Mouse (Mus musculus) urinary bladder, postnatal 14 days (tissue): ENCODE measurements around the gene Pak7.
A peak's percentile ranks its signal among the peaks of the same experiment; 100 is the strongest.
"Not testable (repeated sequence)": the region's sequence is repeated elsewhere in the genome, so short reads cannot be mapped to it uniquely, and the experiment has no call there.

Source experiments
- DNase-seq: peaks from one replicate; pipeline ENCODE4 v3.0.0; 2021; ENCODE audit warnings: low spot score

Gene Pak7

DNA sequence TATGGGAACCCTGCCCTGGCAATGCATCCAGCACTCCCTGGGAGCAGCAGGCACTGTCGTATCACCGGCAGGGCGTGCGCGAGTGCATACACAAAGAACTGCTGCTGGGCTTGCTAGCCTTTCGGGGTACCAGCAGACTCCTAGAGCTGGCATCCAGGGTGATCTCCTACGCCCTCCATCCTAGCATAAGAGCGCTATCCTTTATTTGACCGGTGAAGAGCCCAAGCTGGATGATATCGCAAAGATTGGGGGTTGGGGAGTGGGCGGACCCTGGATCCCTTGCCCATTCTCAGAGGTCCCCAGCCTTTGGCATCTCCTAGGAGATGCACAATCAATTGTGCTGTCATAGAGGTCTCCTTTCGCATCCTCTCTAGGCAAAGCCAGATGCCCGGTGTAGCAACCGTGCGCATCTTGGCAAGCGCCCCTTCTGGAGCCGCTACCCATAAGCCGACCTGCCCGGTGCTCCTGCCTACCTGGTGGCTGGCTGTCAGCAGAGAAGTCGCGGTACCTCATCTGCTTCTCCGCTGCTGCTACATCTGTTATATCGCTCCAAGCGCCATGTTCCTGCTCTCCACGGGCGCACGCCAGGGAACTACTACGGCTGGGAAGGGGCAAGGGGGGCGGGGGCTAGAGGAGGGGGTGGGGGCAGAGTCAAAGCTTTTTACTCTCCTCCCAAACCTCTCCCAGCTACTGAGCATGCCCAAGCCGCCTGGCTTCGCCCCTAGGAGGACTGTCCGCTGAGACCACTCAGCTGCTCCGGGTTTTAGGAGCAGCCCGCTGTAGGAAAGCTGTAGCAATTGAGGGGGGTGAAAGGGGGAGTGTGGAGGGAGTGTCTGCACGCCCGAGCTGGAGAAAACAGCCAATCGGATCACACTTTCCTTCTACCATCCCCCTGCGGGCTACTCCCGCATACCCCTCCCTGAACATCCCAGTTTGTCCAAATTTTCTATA is at the start of gene Pak7:
Gene Pak7 (minus strand): TSS at position 787 of the 951 bp plus-strand sequence.
- DNase-seq: peak; percentile 3

DNA sequence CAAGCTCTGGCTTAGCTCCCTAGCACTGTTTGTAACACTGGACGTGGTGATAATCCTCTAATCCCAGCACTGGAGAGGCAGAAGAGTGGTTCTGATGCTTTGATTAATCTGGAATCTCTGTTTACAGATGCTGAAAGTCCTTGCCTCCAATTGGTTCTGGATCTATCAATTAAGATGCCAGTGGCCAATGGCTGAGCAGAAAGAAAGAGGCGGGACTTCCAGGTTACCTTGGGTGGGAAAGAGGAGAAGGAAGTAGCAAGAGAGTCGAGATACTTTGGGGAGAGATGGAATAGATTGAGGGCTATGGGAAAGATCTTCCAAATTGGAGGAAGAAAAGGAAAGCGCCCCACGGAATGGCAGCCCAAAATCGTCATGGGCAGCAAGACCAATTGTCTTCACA is 37.8 kb upstream of the Pak7 start:
- DNase-seq: no peak

DNA sequence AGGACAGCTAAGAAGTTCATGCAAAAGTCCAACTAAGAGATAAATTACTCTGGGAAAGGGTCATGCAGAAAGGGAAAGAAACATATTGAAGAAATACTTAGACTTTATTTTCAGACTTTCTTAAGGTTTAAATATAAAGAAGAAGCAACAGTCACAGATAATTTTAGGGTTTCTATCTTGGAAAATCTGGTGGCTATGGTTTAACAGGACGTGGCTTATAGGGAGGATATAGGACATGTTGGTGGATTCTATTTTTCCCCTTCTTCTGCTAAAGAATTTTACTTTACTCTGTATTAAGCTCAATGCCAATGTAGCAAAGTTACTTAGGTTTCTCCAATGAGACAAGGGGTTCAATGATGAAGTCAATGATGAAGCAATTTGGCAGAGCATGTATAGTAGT is 31.8 kb upstream of the Pak7 start:
- no peak for DNase-seq

DNA sequence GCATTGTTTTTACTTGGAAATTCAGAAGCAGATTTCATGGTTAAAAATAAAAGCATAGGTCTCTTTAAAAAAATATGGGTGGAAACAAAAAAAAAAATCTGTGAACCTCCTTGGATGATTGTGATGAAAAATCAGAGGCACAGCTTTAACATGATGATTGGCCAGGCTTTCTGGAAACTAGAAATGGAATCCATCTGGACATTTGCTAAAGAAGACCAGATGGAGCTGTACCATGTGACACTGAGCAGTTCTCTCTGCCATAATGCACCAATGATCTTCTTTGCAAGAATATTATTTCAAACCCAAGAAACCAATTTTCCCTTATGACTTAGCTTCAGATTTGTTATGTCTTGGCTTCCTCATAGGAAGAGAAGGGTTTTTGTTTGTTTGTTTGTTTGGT is 28.6 kb upstream of the Pak7 start:
- DNase-seq: no peak

DNA sequence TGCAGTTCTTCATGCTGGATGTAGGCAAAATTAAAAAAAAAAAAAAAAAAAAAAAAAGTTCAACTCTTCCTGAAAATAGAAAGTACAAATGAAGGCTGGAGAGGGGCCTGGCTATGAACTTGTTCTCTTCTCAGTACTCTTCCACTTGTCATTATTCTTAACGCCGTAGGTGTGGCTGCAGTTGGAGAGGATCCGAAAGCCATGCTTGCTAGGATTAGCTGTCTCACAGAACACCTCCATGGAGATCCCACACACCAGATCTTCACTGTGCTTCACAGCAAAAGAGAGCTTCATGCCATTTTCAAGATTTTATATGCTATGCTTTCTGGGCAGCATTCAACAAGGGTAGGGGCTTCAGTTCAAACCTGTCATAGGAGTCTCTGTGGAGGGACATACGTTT is 14.8 kb upstream of the Pak7 start:
- no peak for DNase-seq

GRCm38 (mm10) chr2:136375318-136375717 is 12.4 kb downstream of the Pak7 start:
- no peak for DNase-seq

- no peak for DNase-seq
Measured at GRCm38 (mm10) chr2:136372361-136372760, 15.4 kb downstream of the Pak7 start.

DNA sequence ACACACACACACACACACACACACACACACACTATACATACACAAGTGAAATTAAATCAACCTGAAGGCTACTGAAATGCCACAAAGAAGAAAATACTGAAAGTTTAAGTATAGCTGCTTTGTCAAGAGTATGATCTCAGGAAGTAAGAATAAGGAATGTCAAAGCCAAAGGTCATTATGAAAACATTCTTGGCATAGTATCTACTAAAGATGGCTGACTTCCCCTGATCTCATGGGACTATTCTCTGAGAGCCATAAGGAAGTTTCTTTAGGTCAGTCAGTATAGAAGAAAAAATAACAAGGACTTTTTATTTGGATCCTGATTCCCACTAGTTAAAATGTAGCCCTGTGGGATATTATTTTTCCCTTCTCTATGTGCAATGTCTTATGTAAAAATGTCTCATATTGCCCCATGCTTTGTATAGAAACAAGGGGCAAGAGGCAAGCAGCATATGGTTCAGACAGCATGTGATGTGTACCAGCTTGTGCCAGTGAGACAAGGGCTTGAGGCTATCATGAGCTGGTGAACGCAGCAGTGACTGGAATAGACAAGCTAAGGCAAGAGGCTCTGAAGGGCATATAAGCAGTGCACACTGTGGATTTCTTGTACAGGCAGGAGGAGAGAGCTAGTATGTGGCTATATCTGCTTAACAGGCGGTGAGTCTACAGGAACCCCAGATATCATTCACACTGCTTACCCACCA is 36.2 kb downstream of the Pak7 start:
- DNase-seq: no peak

DNA sequence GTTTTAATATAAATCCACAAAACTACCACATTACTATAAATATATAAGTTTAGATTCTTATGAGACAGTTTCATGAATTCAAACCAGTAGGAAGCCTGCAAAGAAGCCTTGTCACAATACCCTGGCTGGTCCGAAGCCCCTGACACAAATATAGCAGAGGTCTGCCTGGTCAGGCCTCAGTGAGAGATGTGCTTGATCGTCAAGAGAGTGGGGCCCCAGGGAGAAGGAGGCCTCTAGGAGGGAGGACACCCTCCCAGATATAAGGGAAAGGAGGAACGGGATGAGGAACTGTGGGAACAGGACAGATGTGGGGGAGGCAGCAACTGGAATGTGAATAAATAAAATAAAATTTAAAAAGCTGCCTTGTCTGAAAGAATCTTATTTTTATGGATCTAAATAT is 37.3 kb downstream of the Pak7 start:
- no peak for DNase-seq

DNA sequence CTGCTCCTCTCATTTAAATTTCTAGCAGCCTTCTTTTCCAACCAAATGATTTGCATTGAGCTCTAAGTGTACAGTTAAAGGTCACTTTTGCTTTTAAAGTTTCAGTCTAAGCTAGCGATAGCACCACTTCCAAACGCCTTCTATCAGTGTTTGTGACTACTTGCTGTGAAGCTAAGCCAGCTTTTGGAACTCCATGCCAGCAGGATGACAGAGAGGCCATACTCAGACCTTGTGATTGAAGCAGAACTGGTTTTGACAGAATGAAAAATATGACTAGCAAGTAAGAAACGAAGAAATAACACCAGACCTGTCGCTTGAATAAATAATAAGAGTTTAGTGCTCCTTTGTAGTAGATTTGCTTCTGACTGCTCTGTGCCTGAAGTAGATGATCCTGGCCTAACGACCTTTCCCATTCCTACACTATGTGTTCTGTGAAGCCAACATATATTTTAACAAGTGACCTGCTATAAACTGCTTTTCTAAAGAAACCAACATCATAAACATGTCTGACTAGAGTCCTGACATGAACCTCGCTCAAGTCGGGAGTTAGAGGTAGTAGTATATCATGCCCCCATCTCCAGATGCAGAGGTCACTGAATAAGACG is 38.0 kb downstream of the Pak7 start:
- DNase-seq: no peak

DNA sequence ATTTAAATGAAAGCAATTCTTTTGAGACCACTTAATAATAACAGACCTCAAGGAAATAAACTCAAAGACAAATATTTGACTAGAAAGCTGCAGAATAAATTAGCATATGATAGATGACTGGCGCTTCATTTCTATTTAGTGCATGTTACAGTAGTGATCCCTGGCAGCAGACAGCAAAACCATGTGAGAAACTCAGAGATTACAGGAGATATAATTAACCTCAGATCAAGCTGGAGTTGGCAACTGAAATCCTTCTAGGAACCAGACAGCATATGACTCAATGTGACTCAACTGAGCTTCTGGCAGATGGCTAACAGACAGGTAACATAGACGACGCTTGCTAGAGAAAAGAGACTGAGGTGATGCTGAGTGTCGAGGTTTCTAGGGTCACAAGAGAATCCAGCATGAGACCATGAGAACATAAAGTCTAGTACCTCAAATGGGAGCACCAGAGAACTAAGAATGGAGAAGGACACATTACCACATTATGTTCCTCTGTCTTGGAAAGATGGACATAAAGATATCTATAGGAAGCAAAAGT is 43.5 kb downstream of the Pak7 start:
- not testable (repeated sequence) for DNase-seq

- no peak for DNase-seq
Measured at GRCm38 (mm10) chr2:136329974-136330373, 57.8 kb downstream of the Pak7 start.

GRCm38 (mm10) chr2:136325646-136326045 is 62.1 kb downstream of the Pak7 start:
- DNase-seq: no peak

DNA sequence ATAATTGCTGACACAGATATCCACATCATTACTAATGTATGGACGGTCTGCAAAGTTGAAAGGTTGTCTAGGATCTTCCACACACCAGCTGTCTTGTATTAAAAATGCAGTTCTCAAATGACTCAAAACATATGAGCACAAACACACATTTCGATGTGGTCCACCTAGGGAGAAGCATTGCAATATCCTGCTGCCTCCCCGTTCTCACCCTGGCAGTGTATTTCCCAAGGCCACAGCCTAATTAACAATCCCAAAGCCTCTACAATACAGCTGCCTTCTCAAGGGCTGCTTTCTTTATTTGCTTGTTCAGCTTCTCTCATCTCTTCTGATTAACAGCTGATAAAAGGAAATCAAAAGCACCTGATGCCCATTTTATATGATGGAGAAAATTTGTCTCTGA is 78.5 kb downstream of the Pak7 start:
- DNase-seq: no peak

GRCm38 (mm10) chr2:136308743-136309142 is 79.0 kb downstream of the Pak7 start:
- DNase-seq: no peak

GRCm38 (mm10) chr2:136302201-136302600 is 85.6 kb downstream of the Pak7 start:
- DNase-seq: no peak

DNA sequence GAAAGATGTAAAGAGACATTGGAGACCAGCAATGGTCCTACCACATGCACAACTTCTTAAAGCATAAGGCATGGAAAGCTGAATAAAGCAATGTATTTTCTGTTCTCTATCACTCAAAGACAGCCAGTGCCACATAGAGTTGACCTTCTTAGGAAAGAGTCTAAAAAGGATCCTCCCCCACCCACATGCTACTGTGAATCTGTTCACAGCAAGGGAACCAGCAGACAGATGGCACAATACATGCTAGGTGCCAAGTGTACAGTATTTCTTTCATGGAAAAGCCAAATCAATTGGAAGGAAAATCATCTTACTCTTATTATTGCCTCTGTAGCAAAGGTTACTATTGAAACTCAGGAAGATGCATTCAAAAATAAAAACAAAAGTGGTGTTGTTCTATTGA is 86.4 kb downstream of the Pak7 start:
- DNase-seq: no peak

DNA sequence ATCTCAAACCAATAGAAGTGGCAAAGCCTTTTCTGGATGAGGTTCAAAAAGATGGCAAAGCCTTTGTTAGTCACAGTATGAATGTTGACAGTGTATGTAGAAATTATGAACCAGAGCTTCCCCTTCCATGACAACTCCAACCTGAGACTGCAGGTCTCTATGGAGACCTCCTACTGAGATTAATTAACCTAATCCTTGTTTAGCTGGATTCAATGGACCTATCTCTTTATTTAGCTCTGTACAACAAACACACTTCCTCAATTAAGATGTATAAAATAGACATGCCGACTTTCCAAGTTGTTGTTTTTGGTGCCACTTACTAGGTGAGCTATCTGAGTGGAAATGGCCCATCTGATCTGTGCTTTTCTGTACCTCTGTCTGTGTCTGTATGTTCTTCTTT is 90.4 kb downstream of the Pak7 start:
- DNase-seq: no peak

DNA sequence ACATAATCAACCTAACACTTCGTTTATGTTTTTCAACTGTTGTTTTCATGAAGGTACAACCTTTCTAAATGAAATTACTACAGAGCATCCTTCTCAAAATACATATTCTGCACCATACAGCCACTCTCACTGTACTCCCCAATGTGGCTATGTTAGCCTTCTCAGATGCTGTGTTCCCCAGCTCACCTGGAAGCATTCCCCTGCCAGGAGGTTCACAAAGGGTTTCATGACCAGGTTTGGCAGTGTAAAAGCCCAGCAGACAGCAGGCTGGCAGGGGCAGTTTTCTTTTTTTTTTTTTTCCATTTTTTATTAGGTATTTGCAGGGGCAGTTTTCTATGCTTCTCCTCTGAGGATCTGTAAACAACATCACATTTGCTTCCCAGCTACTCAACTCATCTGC is 105.7 kb downstream of the Pak7 start:
- no peak for DNase-seq

DNA sequence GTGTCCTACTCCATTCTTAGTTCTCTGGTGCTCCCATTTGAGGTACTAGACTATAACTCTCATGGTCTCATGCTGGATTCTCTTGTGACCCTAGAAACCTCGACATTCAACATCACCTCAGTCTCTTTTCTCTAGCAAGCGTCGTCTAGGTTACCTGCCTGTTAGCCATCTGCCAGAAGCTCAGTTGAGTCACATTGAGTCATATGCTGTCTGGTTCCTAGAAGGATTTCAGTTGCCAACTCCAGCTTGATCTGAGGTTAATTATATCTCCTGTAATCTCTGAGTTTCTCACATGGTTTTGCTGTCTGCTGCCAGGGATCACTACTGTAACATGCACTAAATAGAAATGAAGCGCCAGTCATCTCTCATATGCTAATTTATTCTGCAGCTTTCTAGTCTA is 145.8 kb downstream of the Pak7 start:
- not testable (repeated sequence) for DNase-seq

DNA sequence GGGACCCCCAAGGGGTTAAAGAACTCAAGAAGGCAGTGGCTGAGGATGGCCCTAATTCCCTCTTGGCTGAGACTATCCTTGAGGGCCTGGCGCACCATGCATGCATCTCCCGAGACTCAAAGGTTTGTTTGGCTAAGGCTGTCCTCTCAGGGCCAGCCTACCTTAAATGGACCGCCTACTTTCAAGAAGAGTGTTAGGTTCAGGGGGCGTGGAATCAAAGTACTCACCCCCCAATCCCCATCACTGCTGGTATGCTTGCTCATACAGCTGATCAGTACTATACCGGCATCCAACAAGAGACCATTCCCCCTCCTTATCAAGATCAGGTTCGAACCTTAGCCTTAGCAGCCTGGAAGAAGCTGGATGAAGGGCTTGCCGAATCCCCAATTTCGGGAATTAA is 156.5 kb downstream of the Pak7 start:
- no peak for DNase-seq

- no peak for DNase-seq
Measured at GRCm38 (mm10) chr2:136204034-136204433, 183.7 kb downstream of the Pak7 start.

- no peak for DNase-seq
Measured at GRCm38 (mm10) chr2:136175030-136175429, 212.7 kb downstream of the Pak7 start.
